Mouse (Mus musculus) CD4-positive, CD25-positive, alpha-beta regulatory T cell, adult 4 months (primary cell): ENCODE measurements around the gene Chst15. TPM values are rescaled to one million over a fixed set of nuclear protein-coding genes. Genes with fewer than 3 reads are reported as not detected.

Experiments used
- ATAC-seq: one replicate; pipeline ENCODE4 v1.8.0; 2017
- polyA plus RNA-seq, 2 experiments: library from polyadenylated mRNA; unstranded; fragments of 100-300 nt; shearing (Covaris generic); gene quantifications; one replicate each; pipeline ENCODE4 v1.2.1; 2017

The Chst15 gene
- 1 to 10 TPM; 6.0 to 9.2 TPM for polyA plus RNA-seq

- ATAC-seq: peak; percentile 63
Measured at GRCm38 (mm10) chr7:132317036-132317541, at the start of gene Chst15. Gene Chst15, minus strand, starts transcription at chr7:132317228.

GRCm38 (mm10) chr7:132365703-132366384 lies 48.8 kb upstream of the Chst15 start:
- ATAC-seq: peak; percentile 84

- ATAC-seq: peak; percentile 38
Measured at GRCm38 (mm10) chr7:132365111-132365510, 48.1 kb upstream of the Chst15 start.

GRCm38 (mm10) chr7:132364506-132364905 lies 47.5 kb upstream of the Chst15 start:
- ATAC-seq: peak; percentile 60

GRCm38 (mm10) chr7:132360336-132360735 lies 43.3 kb upstream of the Chst15 start:
- ATAC-seq: no peak

- no peak for ATAC-seq
Measured at GRCm38 (mm10) chr7:132358709-132359108, 41.7 kb upstream of the Chst15 start.

- ATAC-seq: no peak
Measured at GRCm38 (mm10) chr7:132358250-132358649, 41.2 kb upstream of the Chst15 start.

GRCm38 (mm10) chr7:132357841-132358237 lies 40.8 kb upstream of the Chst15 start:
- no peak for ATAC-seq

GRCm38 (mm10) chr7:132356881-132357840 lies 40.1 kb upstream of the Chst15 start:
- ATAC-seq: no peak

GRCm38 (mm10) chr7:132356185-132356584 lies 39.2 kb upstream of the Chst15 start:
- no peak for ATAC-seq

- no peak for ATAC-seq
Measured at GRCm38 (mm10) chr7:132355767-132356166, 38.7 kb upstream of the Chst15 start.

- no peak for ATAC-seq
Measured at GRCm38 (mm10) chr7:132349075-132349572, 32.1 kb upstream of the Chst15 start.

GRCm38 (mm10) chr7:132347273-132348045 lies 30.4 kb upstream of the Chst15 start:
- no peak for ATAC-seq

- no peak for ATAC-seq
Measured at GRCm38 (mm10) chr7:132345526-132346070, 28.6 kb upstream of the Chst15 start.

- ATAC-seq: no peak
Measured at GRCm38 (mm10) chr7:132344606-132345005, 27.6 kb upstream of the Chst15 start.

- ATAC-seq: no peak
Measured at GRCm38 (mm10) chr7:132343900-132344299, 26.9 kb upstream of the Chst15 start.

GRCm38 (mm10) chr7:132343146-132343545 lies 26.1 kb upstream of the Chst15 start:
- no peak for ATAC-seq

- ATAC-seq: no peak
Measured at GRCm38 (mm10) chr7:132339041-132339839, 22.2 kb upstream of the Chst15 start.

GRCm38 (mm10) chr7:132338350-132338749 lies 21.3 kb upstream of the Chst15 start:
- no peak for ATAC-seq

- no peak for ATAC-seq
Measured at GRCm38 (mm10) chr7:132337268-132337917, 20.4 kb upstream of the Chst15 start.

GRCm38 (mm10) chr7:132336781-132337180 lies 19.8 kb upstream of the Chst15 start:
- ATAC-seq: peak; percentile 50
